Mouse (Mus musculus): ENCODE data around the gene Fam120a. TPM values are rescaled to one million over a fixed set of nuclear protein-coding genes. Genes with fewer than 3 reads are reported as not detected.

The Fam120a gene
- total and polyA plus RNA-seq, 2 experiments from 2014 or later, result 9.5 to 58.3 TPM

DNA sequence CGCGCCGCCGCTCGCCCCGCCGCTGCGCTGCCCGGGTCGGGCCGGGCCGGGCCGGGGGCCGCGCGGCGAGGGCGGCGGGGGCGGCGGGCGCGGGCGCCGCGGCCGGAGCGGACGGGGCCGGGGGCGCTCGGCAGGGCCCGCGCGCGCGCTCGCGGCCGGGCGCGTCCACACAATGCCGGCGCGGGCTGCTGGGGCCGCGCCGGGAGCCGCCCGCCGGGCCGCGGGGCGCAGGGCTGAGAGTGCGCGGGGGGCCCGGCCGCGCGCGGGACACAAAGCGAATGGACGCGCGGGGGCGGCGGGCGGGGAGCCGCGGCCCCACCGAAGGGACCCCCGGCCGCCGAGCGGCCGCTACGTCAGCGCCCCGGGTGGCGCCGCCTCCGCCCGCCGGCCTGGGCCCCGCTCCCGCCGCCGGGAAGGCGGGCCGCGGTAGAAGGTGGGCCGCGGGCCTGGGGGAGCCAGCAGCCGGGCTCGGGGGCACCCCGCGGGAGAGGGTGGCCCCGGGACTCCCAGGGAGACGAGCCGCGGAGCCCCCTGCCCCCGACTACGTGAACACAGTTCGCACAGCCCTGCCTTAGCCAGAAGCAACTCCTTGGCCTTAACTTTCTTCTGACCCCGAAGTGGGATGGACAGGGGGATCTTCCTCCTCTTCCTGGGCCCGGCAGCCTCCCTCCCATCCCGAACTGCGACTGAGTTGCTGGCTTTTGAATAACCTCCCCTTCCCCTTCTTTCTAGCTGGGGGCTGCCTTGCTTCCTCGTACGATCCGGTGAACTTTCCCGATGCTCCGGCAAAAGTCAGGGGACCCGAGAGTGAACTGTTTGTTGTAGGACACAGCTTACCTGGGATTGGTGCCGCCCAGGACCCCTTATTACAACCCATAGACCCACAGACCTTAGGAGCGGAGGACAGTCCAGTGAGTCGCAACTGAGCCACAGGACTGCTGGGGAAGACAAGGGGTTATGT, 96.8 kb downstream of the Fam120a start, which contains the start of gene Phf2:
TSS of gene Phf2 (minus strand) at position 349 of the 961 bp plus-strand sequence.
- Histone ChIP-seq H3K27me3 (ENCODE audit: insufficient read depth, low read length) (no peaks in the 10 kb centered on the region), H3K4me3 (ENCODE audit: low read depth, low read length) (peak within 1 kb of the TSS; percentile 83), H3K4me1 (ENCODE audit: insufficient read depth, low read length) (peaks cover 21% of the 10 kb centered on the region), H3K27ac (ENCODE audit: low read depth, low read length) (peak within 1 kb of the TSS; percentile 82), H3K9ac (replicated peaks; ENCODE audit: low read length, poor library complexity, severe bottlenecking) (peak within 1 kb of the TSS; percentile 95), H3K9me3 (ENCODE audit: low read length) (no peaks in the 10 kb centered on the region), H3K4me2 (ENCODE audit: low read depth, low read length, poor library complexity, severe bottlenecking) (peak within 1 kb of the TSS; percentile 94), H3K36me3 (ENCODE audit: insufficient read depth, low read length) (no peaks in the 10 kb centered on the region; the same call in 1 of the 2 replicates)
- TF ChIP-seq CTCF (IDR thresholded peaks at IDR 0.05), result no peak
- under 1% methylated on average over 39 of the region's 117 CpGs for WGBS
- ATAC-seq (ENCODE audit: low FRiP score) (peak; percentile 36), DNase-seq (ENCODE audit: low spot score) (peak; percentile 54)

DNA sequence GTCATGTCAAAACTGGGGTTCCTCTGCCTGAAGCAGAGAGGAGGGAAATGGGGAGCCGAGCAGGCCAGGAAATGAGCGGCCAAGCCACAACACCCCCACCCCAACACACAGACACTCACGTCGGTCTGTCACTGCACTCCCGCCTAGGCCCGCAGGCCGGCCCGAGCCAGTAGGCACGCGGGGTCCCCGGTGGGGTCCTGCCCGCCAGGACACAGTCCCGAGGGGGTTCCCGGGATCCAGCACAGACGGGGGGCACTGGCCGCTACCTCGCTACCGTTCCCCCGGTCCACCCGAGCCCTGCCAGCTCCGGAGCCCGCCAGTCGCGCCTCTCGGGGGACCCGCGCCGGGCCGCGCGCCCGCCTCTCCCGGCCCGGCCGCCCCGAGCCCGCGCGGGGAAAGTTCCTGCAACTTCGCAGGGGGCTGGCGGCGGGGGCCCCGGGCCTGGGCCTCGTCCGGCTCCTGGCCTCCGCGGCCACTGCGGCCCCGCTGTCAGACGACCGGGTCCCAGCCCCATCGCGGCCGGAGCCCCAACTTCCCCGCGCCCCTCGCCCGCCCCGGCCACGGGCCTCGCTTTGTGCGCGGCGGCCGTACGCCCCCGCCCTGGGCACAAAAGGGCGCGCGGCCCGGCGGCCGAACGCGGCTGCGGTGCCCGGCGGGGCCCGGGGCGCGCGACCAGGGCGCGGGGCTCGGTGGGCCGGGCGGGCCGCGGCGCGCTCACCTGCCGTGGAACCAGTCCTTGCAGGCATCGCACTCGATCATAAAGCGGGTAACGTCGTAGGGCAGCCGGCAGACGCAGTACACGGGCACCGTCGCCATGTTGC, 97.7 kb downstream of the Fam120a start:
- H3K36me3 ChIP-seq (ENCODE audit: insufficient read depth, low read length), result no peaks in the 10 kb centered on the region; the same call in 1 of the 2 replicates
- peak overlapping the region; percentile 83 for H3K4me3 ChIP-seq (ENCODE audit: low read depth, low read length)
- H3K27ac ChIP-seq (ENCODE audit: low read depth, low read length), result peak overlapping the region; percentile 82
- DNase-seq (ENCODE audit: low spot score) (no peak), ATAC-seq (ENCODE audit: low FRiP score) (peak; percentile 38)
- under 1% methylated on average over 72 of the region's 102 CpGs for WGBS
- no peak for TF ChIP-seq CTCF (IDR thresholded peaks at IDR 0.05)
- no peaks in the 10 kb centered on the region for H3K9me3 ChIP-seq (ENCODE audit: low read length)
- peaks cover 21% of the 10 kb centered on the region for H3K4me1 ChIP-seq (ENCODE audit: insufficient read depth, low read length)
- peak overlapping the region; percentile 94 for H3K4me2 ChIP-seq (ENCODE audit: low read depth, low read length, poor library complexity, severe bottlenecking)
- H3K27me3 ChIP-seq (ENCODE audit: insufficient read depth, low read length), result no peaks in the 10 kb centered on the region
- peak overlapping the region; percentile 95 for H3K9ac ChIP-seq (replicated peaks; ENCODE audit: low read length, poor library complexity, severe bottlenecking)

GRCm38 (mm10) chr13:48869600-48869949, 98.2 kb downstream of the Fam120a start:
- H3K27me3 ChIP-seq (ENCODE audit: insufficient read depth, low read length), result no peaks in the 10 kb centered on the region
- H3K4me3 ChIP-seq (ENCODE audit: low read depth, low read length), result peak overlapping the region; percentile 83
- H3K9me3 ChIP-seq (ENCODE audit: low read length), result no peaks in the 10 kb centered on the region
- H3K4me1 ChIP-seq (ENCODE audit: insufficient read depth, low read length), result peaks cover 21% of the 10 kb centered on the region
- H3K36me3 ChIP-seq (ENCODE audit: insufficient read depth, low read length), result no peaks in the 10 kb centered on the region; the same call in 1 of the 2 replicates
- WGBS, result 8% methylated on average over 5 of the region's 5 CpGs
- TF ChIP-seq CTCF (IDR thresholded peaks at IDR 0.05), result no peak
- peak overlapping the region; percentile 95 for H3K9ac ChIP-seq (replicated peaks; ENCODE audit: low read length, poor library complexity, severe bottlenecking)
- DNase-seq (ENCODE audit: low spot score), result no peak
- H3K27ac ChIP-seq (ENCODE audit: low read depth, low read length), result peak overlapping the region; percentile 82
- no peak for ATAC-seq (ENCODE audit: low FRiP score)
- peak overlapping the region; percentile 94 for H3K4me2 ChIP-seq (ENCODE audit: low read depth, low read length, poor library complexity, severe bottlenecking)

GRCm38 (mm10) chr13:48869088-48869487, 98.7 kb downstream of the Fam120a start:
- 16% methylated on average over 5 of the region's 5 CpGs for WGBS
- Histone ChIP-seq H3K27me3 (ENCODE audit: insufficient read depth, low read length) (no peaks in the 10 kb centered on the region), H3K4me3 (ENCODE audit: low read depth, low read length) (peak overlapping the region; percentile 83), H3K4me2 (ENCODE audit: low read depth, low read length, poor library complexity, severe bottlenecking) (peak overlapping the region; percentile 94), H3K9me3 (ENCODE audit: low read length) (no peaks in the 10 kb centered on the region), H3K27ac (ENCODE audit: low read depth, low read length) (no peak overlapping the region), H3K36me3 (ENCODE audit: insufficient read depth, low read length) (no peaks in the 10 kb centered on the region; the same call in 1 of the 2 replicates), H3K4me1 (ENCODE audit: insufficient read depth, low read length) (peaks cover 21% of the 10 kb centered on the region), H3K9ac (replicated peaks; ENCODE audit: low read length, poor library complexity, severe bottlenecking) (peak overlapping the region; percentile 39; the same call in 1 of the 2 replicates)
- TF ChIP-seq CTCF (IDR thresholded peaks at IDR 0.05), result no peak
- ATAC-seq (ENCODE audit: low FRiP score) (no peak), DNase-seq (ENCODE audit: low spot score) (no peak)

GRCm38 (mm10) chr13:48864673-48865356, 103.0 kb downstream of the Fam120a start:
- H3K27me3 ChIP-seq (ENCODE audit: insufficient read depth, low read length), result no peaks in the 10 kb centered on the region
- WGBS, result 73% methylated on average over 12 of the region's 12 CpGs
- H3K9me3 ChIP-seq (ENCODE audit: low read length), result no peaks in the 10 kb centered on the region
- H3K4me1 ChIP-seq (ENCODE audit: insufficient read depth, low read length), result peaks cover 14% of the 10 kb centered on the region
- no peak overlapping the region for H3K4me3 ChIP-seq (ENCODE audit: low read depth, low read length)
- no peak overlapping the region for H3K4me2 ChIP-seq (ENCODE audit: low read depth, low read length, poor library complexity, severe bottlenecking)
- no peak for TF ChIP-seq CTCF (IDR thresholded peaks at IDR 0.05)
- no peak overlapping the region for H3K27ac ChIP-seq (ENCODE audit: low read depth, low read length)
- no peak overlapping the region for H3K9ac ChIP-seq (replicated peaks; ENCODE audit: low read length, poor library complexity, severe bottlenecking)
- ATAC-seq (ENCODE audit: low FRiP score) (no peak), DNase-seq (ENCODE audit: low spot score) (no peak)
- H3K36me3 ChIP-seq (ENCODE audit: insufficient read depth, low read length), result no peaks in the 10 kb centered on the region

All from midbrain, postnatal 0 days (tissue).